Mouse (Mus musculus): ENCODE data around the gene Nkapd1.
A peak's percentile ranks its signal among the peaks of the same experiment; 100 is the strongest.

Nkapd1 gene

DNA sequence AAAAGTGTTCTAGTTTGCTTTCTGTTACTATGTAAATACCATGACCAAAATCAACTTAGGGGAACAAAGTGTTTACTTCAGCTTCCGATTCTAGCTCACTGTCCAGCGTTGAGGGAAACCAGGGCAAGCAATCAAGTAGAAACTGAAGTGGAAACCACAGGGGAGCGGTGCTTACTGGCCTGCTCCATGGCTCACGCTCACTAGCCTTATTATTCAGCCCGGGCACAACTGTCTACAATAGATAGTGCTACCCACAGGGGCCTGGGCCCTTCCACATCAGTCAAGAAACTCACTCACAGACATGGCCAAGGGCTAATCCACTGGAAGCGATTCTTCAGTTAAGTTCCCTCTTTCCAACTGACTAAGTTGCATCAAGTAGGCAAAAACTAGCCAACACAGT, 15.7 kb downstream of the Nkapd1 start:
- DNase-seq (ENCODE audit: low spot score) = peak; percentile 51

DNA sequence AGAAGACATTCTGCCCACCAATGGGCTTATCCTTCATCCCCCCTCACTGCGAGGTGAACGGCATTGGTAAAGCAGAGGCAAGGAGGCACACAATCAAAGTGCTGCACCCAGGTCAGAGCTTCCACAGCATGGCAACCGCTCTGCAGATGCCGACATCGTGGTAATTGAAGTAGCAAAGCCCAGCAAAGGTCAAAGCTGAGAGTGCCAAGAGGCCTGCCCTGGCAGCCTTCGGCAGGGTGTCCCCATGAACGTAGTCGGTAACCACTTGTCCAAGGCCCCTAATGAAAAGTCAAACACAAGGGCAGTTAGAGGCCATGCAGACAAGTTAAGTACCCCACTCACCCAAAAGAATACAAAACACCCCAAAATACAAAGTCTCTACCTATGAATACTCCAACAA, 20.3 kb downstream of the Nkapd1 start:
- no peak for DNase-seq (ENCODE audit: low spot score)

DNA sequence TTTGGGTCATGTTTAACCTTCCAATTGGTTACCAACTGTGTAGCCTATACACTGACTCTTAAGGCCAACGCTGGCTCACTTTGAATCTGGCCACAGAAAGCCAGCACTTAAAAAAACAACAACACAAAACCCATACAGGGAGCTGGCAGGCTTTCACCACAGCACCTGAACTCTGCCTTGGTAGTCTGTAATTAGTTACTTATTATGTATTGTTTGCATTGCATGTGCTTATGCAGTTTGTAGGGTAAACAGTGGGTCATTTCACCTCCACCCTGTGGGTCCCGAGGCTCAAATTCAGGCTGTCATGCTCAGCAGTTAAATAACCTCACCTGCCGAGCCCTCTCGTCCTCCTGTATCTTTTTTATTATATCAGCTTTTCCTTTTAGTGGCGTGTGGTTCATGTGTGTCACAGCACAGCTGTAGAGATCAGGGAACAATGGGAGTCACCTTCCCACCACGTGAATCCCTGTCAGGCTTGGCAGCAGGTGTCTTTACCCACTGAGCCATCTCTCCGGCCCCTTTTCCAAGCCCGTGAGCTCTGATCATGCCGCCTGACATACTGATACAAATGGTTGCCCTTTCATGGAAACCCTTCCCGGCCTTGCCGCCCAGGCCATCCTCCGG, 22.4 kb downstream of the Nkapd1 start:
- DNase-seq (ENCODE audit: low spot score) = no peak

DNA sequence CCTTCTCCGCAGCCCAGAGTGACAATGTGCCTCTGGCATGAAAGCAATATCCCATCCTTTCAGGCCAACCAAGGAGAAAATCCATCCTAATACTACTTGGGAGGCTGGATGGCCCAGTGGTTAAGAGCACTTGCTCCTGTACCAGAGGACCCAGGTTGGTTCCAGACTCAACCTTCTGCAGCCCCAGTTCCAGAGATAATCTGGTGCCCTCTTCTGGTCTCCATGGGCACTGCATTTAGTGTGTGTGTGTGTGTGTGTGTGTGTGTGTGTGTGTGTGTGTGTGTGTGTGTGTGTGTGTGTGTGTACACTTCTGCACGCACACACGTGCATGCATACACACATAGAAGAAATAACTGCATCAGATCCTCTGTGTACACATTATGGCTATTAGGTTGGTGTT, 23.7 kb downstream of the Nkapd1 start:
- peak; percentile 45 for DNase-seq (ENCODE audit: low spot score)

DNA sequence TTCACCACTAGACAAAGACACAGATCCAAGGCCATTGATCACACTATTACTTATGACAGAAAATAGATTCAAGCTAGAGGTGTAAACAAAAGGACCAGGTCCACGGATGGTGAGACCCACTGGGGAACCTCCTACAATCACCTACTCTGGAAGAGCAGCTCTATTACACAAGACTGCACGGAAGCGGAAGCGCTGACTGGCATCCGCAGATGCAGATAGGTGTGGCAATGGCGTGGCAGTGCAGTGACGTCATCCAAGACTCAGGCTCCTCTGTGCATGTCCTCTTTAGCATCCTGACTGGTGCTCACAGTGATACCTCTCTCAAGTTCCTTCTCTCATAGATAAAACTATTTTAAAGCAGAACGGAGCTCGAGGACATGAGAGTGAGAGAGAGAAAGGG, 24.3 kb downstream of the Nkapd1 start:
- DNase-seq (ENCODE audit: low spot score) = no peak

DNA sequence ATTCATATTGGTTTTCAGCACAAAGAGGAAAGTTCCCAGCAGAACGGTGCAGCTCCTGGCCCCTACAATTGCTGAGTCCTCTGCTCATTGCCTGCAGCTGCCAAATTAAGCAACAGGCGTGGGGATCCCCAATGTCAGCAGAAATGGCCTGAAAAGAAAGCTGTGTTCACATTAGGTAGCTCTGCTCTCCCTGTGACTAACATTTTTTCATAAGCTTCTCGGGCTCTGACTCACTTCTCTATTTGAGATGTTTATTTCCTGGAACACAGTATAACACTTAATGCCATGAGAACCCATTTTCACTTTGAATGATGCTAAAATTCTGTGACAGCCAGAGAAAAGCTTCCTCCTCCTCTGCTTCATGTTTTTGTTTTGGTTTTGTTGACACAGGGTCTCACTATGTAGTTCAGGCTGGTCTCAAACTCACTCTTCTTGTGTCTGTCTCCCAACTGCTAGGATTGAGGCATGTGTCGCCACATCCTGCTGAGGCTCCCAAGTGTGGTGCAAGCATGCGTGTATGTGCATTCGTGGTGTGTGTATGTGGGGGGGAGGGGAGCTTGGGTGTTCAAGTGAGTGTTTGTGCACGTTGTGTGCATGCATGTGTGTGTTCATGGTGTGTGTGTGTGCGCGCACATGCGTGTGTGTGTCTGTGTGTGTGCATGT, 26.3 kb downstream of the Nkapd1 start:
- DNase-seq (ENCODE audit: low spot score) = no peak

DNA sequence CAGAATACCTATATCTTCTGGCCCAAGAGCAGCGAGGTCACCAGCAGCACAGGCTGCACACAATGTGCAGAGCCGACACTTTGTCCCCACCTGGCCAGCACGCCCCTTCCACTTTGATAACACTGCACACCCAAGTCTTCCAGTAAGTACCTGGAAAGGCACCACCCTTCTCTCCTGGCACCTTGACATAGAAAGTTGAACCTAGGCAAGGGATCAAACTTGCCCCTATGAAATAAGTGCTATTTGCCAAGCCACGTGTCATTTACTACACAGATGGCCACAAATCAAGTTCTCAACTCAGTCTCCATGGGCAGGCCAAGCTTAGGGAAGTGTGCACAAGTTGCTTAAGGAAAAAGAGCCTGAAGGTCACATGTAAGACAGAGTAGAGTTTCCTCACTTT, 30.3 kb downstream of the Nkapd1 start:
- DNase-seq (ENCODE audit: low spot score) = no peak

DNA sequence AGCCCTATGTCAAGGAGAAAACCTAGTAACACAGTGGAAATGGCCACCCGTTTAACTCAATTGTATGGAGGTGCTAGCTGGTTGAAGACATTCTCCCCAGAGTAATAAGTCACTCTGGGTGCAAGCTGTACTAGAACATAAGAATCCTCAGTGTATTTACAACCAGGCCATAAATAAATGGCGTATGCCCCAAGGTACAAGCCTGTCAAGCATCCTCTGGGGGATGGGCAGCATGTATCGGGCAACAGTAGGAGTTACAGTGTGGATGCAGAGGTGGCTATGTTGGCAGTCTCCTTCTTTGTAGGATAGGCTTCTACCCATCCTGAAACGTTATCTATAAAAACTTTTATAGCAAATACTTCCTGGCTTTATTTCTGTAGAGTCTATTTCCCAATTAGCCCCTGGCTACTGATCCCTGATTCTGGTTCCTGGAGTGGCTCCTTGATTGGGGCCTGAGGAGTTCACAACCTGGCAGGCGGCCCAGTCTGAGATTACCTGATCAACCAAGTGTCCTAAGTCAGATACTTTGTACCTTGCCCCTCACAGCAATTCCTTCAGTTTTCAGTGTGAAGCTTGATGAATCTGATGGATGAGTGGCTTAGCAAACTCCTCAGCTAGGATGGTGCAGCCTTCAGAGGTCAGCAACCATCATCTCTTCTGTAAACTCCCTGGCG, 32.0 kb downstream of the Nkapd1 start:
- no peak for DNase-seq (ENCODE audit: low spot score)

DNA sequence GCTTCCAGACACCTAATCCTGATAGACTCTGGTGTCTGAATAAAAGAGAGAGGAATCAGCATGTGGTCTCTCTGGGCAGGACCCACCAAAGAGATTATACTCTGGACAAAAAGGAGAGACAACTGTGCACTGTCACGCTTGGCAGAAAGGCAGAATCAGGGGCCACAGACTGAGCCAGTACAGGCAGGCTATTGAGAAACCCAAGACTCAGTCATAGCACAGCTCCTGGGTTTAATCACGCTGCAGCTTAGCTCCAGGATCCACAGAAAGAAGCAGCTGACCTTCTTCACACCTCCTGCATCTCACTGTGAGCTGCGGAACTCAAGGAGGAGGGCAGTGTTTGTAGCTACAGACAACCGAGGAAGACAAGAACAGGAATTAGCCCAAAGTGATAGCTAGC, 36.9 kb downstream of the Nkapd1 start:
- DNase-seq (ENCODE audit: low spot score) = no peak

DNA sequence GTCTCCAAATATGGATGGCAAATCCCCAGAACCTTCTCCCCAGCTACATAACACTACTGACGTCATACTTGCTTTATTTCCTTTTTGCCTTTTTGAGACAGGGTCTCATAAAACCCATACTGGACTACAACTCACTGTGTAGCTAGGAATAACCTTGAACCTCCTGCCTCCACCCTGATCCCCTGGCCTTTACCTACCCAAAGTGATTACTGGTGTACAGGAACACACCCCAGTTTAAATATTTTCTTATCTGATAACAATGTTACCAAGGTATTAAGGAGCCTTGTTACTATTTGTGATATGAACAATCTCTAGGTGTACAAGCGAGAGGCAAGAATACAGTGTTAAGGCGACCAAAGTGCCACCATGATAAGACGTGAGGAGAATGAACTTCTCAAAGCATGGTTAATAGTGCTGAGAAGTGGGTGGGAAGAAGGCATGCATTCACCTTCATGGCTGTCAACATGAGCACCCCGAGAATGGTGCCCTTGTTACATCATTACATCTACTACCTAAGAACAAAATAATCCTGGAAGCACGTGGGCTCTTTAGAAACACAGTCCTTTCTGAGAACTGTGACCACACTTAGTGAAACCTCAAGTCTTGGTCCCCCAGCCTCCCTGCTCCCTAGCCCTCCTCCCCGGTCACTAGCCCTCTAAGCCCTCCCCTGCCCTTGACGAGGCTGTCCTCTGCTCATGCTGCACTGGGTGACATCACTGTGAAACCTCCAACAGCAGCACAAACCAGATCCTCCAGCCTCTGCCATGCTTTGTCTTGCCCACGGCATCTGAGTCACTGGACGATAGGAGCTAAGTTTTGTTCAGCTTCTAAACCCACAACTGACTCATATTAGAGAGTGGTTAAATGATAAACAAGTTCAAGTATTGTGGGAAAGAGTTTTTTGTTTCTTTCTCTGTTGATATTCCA, 47.4 kb downstream of the Nkapd1 start:
- DNase-seq (ENCODE audit: low spot score) = no peak

DNA sequence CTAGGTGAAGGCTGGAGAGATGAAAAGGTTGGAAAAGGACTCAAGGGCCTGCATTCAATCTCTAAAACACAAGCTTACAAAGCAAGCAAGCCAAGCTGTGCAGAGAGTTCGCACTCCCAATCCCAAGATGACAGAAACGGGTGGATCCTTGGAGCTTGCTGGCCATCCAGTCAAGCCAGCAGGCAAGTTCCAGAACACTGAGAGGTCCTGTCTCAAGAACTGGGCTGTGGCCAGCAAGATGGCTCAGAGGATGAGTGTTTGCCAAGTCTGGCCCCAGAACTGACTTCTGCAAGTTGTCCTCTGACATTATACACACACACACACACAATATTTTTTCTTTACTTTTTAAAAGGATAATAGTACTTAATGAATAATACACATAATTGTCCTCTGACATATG, 49.4 kb downstream of the Nkapd1 start:
- DNase-seq (ENCODE audit: low spot score) = no peak

DNA sequence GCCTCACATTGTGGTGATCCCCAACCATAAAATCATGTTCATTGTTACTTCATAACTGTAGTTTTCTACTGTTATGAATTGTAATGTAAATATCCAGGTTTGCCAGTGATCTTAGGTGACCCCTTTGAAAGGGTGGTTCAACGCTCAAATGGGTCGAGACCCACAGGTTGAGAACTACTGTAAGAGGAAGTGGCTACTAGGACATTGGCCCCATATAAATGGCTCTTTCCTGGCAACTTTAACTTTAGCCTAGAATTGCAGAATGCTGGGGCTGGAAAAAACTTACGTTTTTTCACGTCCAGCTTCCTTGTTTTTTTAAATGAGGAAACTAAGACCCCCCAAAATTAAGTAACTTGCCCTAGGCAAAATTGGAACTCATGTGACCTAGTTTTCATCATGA, 49.9 kb downstream of the Nkapd1 start:
- no peak for DNase-seq (ENCODE audit: low spot score)

DNA sequence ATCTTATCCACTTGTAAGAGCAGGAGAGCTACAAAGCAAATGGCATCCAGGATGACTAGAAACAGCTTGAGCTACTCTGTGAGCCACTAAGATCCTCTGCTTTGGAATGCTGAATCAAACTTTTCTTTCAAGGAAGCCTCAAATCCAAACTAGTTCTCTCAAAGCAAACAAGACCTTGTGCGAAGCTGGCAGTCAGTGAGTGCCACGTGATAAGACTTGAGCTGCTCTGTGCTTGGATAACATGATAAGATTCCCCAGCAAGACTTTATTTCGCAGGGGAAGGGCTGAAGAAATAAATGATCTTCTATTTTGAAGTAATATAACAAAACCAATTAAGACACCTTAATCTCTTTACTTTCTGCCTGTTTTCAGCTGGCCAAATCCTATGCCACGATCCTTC, 51.3 kb downstream of the Nkapd1 start:
- no peak for DNase-seq (ENCODE audit: low spot score)

DNA sequence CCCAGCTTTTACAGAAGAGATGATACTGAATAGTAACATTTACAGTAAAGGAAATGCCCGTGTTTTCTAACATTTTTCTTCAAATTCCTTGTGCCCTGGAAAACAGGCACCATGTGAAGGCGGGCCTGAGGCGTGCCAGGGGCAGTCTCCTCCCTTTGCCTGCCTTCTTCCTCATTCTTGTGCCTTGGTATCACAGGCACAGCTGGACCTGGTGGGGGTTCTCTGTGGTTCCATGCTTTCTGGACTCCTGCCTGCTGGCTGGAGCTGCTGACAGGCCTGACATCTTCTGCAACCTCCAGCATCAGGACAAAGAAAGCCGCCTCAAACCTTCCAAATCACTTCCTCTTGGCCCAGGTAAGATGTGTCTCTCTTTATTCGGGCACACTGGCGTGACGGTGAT, 52.1 kb downstream of the Nkapd1 start:
- no peak for DNase-seq (ENCODE audit: low spot score)

DNA sequence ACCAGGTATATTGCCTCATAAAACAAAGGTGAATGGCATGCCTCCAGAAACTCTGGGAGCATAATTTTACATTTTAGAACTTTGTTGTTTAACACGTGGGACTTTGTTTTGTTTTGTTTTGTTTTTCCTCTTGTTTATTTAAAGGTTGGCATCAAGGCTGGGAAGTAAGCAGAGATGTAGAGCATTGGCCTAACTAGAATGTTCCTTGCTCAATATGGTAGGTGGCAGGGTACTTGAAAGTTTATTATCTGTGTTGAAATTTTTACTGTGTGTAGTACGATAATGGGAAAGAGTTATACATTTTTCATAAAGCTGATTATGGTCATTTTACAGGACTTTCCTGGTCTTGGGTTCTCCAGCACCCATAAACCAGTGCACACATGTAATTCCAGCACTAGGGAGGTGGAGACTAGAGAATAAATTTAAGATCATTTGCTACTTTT, 55.3 kb downstream of the Nkapd1 start:
- DNase-seq (ENCODE audit: low spot score) = no peak

DNA sequence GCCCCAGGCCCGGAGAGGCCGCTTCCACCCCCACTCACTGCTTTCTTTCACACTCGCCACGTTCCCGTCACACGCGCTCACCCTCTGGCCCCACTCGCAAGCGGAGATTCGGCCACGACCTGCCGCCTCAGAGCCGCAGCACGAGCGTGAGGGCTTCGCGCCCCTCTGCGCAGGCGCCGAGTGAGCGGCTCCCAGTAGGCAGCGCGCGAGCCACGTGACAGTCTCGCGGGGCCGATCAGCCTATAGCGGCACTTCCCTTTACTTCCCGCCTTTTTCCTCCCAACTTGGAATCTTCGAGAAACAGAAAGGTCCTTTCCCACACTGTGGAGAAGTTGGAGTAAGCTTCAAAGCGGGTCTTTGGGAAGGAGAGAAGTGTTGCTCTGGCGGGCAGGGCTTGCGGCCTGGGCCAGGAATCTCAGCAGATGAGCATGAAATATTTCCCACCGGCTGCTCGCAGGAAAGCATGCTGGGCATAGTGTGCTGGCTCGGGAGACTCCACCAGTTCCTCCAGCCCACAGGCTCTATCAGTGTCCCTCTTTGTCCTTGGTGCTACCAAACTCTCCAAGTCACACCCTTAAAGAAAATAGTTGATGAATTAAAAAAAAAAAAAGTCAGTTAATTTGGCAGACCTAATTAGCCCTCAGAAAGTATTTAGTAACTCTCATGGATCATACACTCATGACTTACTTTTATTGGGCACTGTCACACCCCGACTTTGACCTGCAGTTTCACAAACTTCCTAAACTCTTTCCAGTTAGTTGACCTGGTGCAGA, 55.9 kb downstream of the Nkapd1 start, which contains the start of gene Tex12:
Gene Tex12 (minus strand): TSS at position 181 of the 773 bp plus-strand sequence.
- no peak for DNase-seq (ENCODE audit: low spot score)

All from c-Kit-positive CD71-positive TER-119-positive erythroid progenitor cells, embryonic 14.5 days (primary cell).